In genomic region chr11:69706775-69707479, GRCm38 (mm10) we compare ENCODE assay signal across 9 mouse cellular contexts. TPM values are rescaled to one million over a fixed set of nuclear protein-coding genes. Genes with fewer than 3 reads are reported as not detected.
A peak's percentile ranks its signal among the peaks of the same experiment; 100 is the strongest.
DNase-seq lines count a peak whose midpoint lies in the region; ATAC-seq and TF ChIP-seq lines count a peak whose summit lies in the region.
"Had no signal": no experiment of that assay in that cellular context is flagged by ENCODE, and none has a peak within 500 bp of the region (broad histone marks: within the 10 kb centered on the region; RNA-seq: fewer than 3 reads in every experiment).

No protein-coding gene starts in this region.

- DNase-seq in brain, adult 2 months (ENCODE audit: low read depth, low spot score), result peak; percentile 98
- DNase-seq in heart, adult 8-10 months (ENCODE audit: low spot score), result peak; percentile 79
- DNase-seq in ovary, postnatal 36 days (ENCODE audit: low spot score), result peak; percentile 68

- TF ChIP-seq CTCF in intestine, postnatal 0 days (IDR thresholded peaks at IDR 0.05; ENCODE audit: low read depth), result 0 out of 2 replicates have a peak, but pooled peaks have one; percentile 13
- TF ChIP-seq CTCF in E14TG2a.4 (conservative IDR thresholded peaks at IDR 0.05; ENCODE audit: low read length), result no peak

- H3K36me3 ChIP-seq in intestine, postnatal 0 days (ENCODE audit: control insufficient read depth, insufficient read depth), result no peaks in the 10 kb centered on the region
- H3K36me3 ChIP-seq in intestine, embryonic 16.5 days (ENCODE audit: control insufficient read depth, insufficient read depth, low read length), result no peaks in the 10 kb centered on the region
- no peaks in the 10 kb centered on the region for H3K36me3 ChIP-seq in E14TG2a.4 (ENCODE audit: insufficient read depth, low read length)
- no peaks in the 10 kb centered on the region for H3K36me3 ChIP-seq in forebrain, embryonic 12.5 days (replicated peaks)
- H3K36me3 ChIP-seq: G1E had no signal

- no peak overlapping the region for H3K4me2 ChIP-seq in intestine, postnatal 0 days (replicated peaks; ENCODE audit: low read depth)
- H3K4me2 ChIP-seq in intestine, embryonic 16.5 days (ENCODE audit: low read depth, low read length), result no peak overlapping the region
- no peak overlapping the region for H3K4me2 ChIP-seq in forebrain, embryonic 12.5 days

- H3K27me3 ChIP-seq in intestine, postnatal 0 days (replicated peaks; ENCODE audit: control insufficient read depth, insufficient read depth, low read length), result no peaks in the 10 kb centered on the region
- no peaks in the 10 kb centered on the region for H3K27me3 ChIP-seq in intestine, embryonic 16.5 days (replicated peaks; ENCODE audit: control insufficient read depth, insufficient read depth, low read length)
- H3K27me3 ChIP-seq in E14TG2a.4 (ENCODE audit: insufficient read depth, low read length), result no peaks in the 10 kb centered on the region
- no peaks in the 10 kb centered on the region for H3K27me3 ChIP-seq in forebrain, embryonic 12.5 days

- H3K9me3 ChIP-seq in intestine, postnatal 0 days (ENCODE audit: control insufficient read depth), result no peaks in the 10 kb centered on the region
- H3K9me3 ChIP-seq in intestine, embryonic 16.5 days (ENCODE audit: control insufficient read depth, low read length), result no peaks in the 10 kb centered on the region
- H3K9me3 ChIP-seq in E14TG2a.4 (ENCODE audit: low read length), result no peaks in the 10 kb centered on the region
- H3K9me3 ChIP-seq in forebrain, embryonic 12.5 days, result no peaks in the 10 kb centered on the region
- H3K9me3 ChIP-seq: G1E had no signal

- 57% methylated on average over 6 of the region's 6 CpGs for WGBS in intestine, postnatal 0 days
- 48% methylated on average over 6 of the region's 6 CpGs for WGBS in intestine, embryonic 16.5 days
- WGBS in forebrain, embryonic 12.5 days, result 54% methylated on average over 6 of the region's 6 CpGs

- no peak overlapping the region for H3K9ac ChIP-seq in intestine, postnatal 0 days (ENCODE audit: low read depth, low read length)
- H3K9ac ChIP-seq in intestine, embryonic 16.5 days (ENCODE audit: low read depth, low read length), result no peak overlapping the region
- H3K9ac ChIP-seq in forebrain, embryonic 12.5 days, result no peak overlapping the region

- ATAC-seq in intestine, postnatal 0 days, result no peak
- no peak for ATAC-seq in intestine, embryonic 16.5 days
- ATAC-seq in granulocyte monocyte progenitor cell, adult 5-6 weeks (replicated peaks; ENCODE audit: poor library complexity, severe bottlenecking), result no peak
- no peak for ATAC-seq in forebrain, embryonic 12.5 days (ENCODE audit: low FRiP score)

- no peak overlapping the region for H3K27ac ChIP-seq in intestine, postnatal 0 days (ENCODE audit: low read depth, low read length)
- H3K27ac ChIP-seq in intestine, embryonic 16.5 days (ENCODE audit: low read length), result no peak overlapping the region
- H3K27ac ChIP-seq in forebrain, embryonic 12.5 days, result no peak overlapping the region

- H3K4me1 ChIP-seq in intestine, postnatal 0 days (replicated peaks; ENCODE audit: control insufficient read depth, insufficient read depth, low read length), result no peaks in the 10 kb centered on the region
- H3K4me1 ChIP-seq in intestine, embryonic 16.5 days (ENCODE audit: control insufficient read depth, insufficient read depth, low read length), result no peaks in the 10 kb centered on the region
- peaks cover 80% of the 10 kb centered on the region for H3K4me1 ChIP-seq in E14TG2a.4 (replicated peaks; ENCODE audit: low read depth, low read length)
- no peaks in the 10 kb centered on the region for H3K4me1 ChIP-seq in forebrain, embryonic 12.5 days

- H3K4me3 ChIP-seq in intestine, postnatal 0 days (ENCODE audit: low read depth, low read length), result no peak overlapping the region
- H3K4me3 ChIP-seq in intestine, embryonic 16.5 days (ENCODE audit: low read length), result no peak overlapping the region
- peak overlapping the region; percentile 67 for H3K4me3 ChIP-seq in E14TG2a.4 (replicated peaks; ENCODE audit: low read length)
- H3K4me3 ChIP-seq in forebrain, embryonic 12.5 days (replicated peaks), result no peak overlapping the region

RNA-seq across cellular contexts. Expression of gene Tnfsfm13, which starts 11.0 kb away (rescaled TPM):
- polyA plus RNA-seq in intestine, postnatal 0 days (2015; fragmentation: Nextera tagmentation; extraction: Ambion mirVana), result 4.1 and 4.8 TPM in 2 replicates
- 3.0 and 3.3 TPM in 2 replicates for polyA plus RNA-seq in intestine, embryonic 16.5 days (2015; fragmentation: Nextera tagmentation; extraction: Ambion mirVana)
- 1 to 10 TPM; 1.4 to 4.2 (median 3.1) TPM for total RNA-seq in heart, adult 8-10 months (2022)
- total RNA-seq in granulocyte monocyte progenitor cell, adult 5-6 weeks (2014; fragmentation: Nextera tagmentation), result 4.9 and 6.6 TPM in 2 replicates
- 3.6 and 6.1 TPM in 2 replicates for total RNA-seq in granulocyte monocyte progenitor cell, adult 5-6 weeks (2017)
- 0.51 and 0.84 TPM in 2 replicates for polyA plus RNA-seq in forebrain, embryonic 12.5 days (2016; fragmentation: Nextera tagmentation; extraction: Ambion mirVana)
- total RNA-seq: G1E had no signal
- polyA plus RNA-seq: G1E had no signal

RNA-seq across cellular contexts. Expression of gene Tnfsf12, which starts 11.3 kb away (rescaled TPM):
- polyA plus RNA-seq in intestine, postnatal 0 days (2015; fragmentation: Nextera tagmentation; extraction: Ambion mirVana), result 6.6 and 7.2 TPM in 2 replicates
- polyA plus RNA-seq in intestine, embryonic 16.5 days (2015; fragmentation: Nextera tagmentation; extraction: Ambion mirVana), result 6.0 and 6.3 TPM in 2 replicates
- total RNA-seq in heart, adult 8-10 months (2022), result 10 to 100 TPM; 14.9 to 19.6 (median 17.5) TPM
- 2.1 and 6.1 TPM in 2 replicates for total RNA-seq in granulocyte monocyte progenitor cell, adult 5-6 weeks (2014; fragmentation: Nextera tagmentation)
- 0.46 and 1.6 TPM in 2 replicates for total RNA-seq in granulocyte monocyte progenitor cell, adult 5-6 weeks (2017)
- 1.3 and 1.6 TPM in 2 replicates for polyA plus RNA-seq in forebrain, embryonic 12.5 days (2016; fragmentation: Nextera tagmentation; extraction: Ambion mirVana)
- total RNA-seq: G1E had no signal
- polyA plus RNA-seq: G1E had no signal

RNA-seq across cellular contexts. Expression of gene Tnfsf13, which starts 21.3 kb away (rescaled TPM):
- polyA plus RNA-seq in intestine, postnatal 0 days (2015; fragmentation: Nextera tagmentation; extraction: Ambion mirVana), result 1.6 and 1.8 TPM in 2 replicates
- 0.44 and 0.57 TPM in 2 replicates for polyA plus RNA-seq in intestine, embryonic 16.5 days (2015; fragmentation: Nextera tagmentation; extraction: Ambion mirVana)
- total RNA-seq in heart, adult 8-10 months (2022), result 1 to 10 TPM; 2.6 to 4.3 (median 2.9) TPM
- total RNA-seq in granulocyte monocyte progenitor cell, adult 5-6 weeks (2014; fragmentation: Nextera tagmentation), result 5.4 and 27.7 TPM in 2 replicates
- total RNA-seq in granulocyte monocyte progenitor cell, adult 5-6 weeks (2017), result 38.0 and 41.8 TPM in 2 replicates
- polyA plus RNA-seq in forebrain, embryonic 12.5 days (2016; fragmentation: Nextera tagmentation; extraction: Ambion mirVana), result 0.26 TPM in 1 of 2 replicates, not detected in the other
- total RNA-seq: G1E had no signal
- polyA plus RNA-seq: G1E had no signal

RNA-seq across cellular contexts. Expression of gene Senp3, which starts 25.0 kb away (rescaled TPM):
- 26.7 and 27.6 TPM in 2 replicates for polyA plus RNA-seq in intestine, postnatal 0 days (2015; fragmentation: Nextera tagmentation; extraction: Ambion mirVana)
- 51.8 and 60.3 TPM in 2 replicates for polyA plus RNA-seq in intestine, embryonic 16.5 days (2015; fragmentation: Nextera tagmentation; extraction: Ambion mirVana)
- total RNA-seq in heart, adult 8-10 months (2022), result 10 to 100 TPM; 27.2 to 40.0 (median 28.7) TPM
- 99.4 and 106 TPM in 2 replicates for total RNA-seq in granulocyte monocyte progenitor cell, adult 5-6 weeks (2014; fragmentation: Nextera tagmentation)
- 95.6 and 98.9 TPM in 2 replicates for total RNA-seq in granulocyte monocyte progenitor cell, adult 5-6 weeks (2017)
- polyA plus RNA-seq in forebrain, embryonic 12.5 days (2016; fragmentation: Nextera tagmentation; extraction: Ambion mirVana), result 106 and 119 TPM in 2 replicates

RNA-seq across cellular contexts. Expression of gene Eif4a1, which starts 34.7 kb away (rescaled TPM):
- 279 and 291 TPM in 2 replicates for polyA plus RNA-seq in intestine, postnatal 0 days (2015; fragmentation: Nextera tagmentation; extraction: Ambion mirVana)
- 524 and 563 TPM in 2 replicates for polyA plus RNA-seq in intestine, embryonic 16.5 days (2015; fragmentation: Nextera tagmentation; extraction: Ambion mirVana)
- 100 to 1,000 TPM; 162 to 194 (median 186) TPM for total RNA-seq in heart, adult 8-10 months (2022)
- 969 and 995 TPM in 2 replicates for total RNA-seq in granulocyte monocyte progenitor cell, adult 5-6 weeks (2014; fragmentation: Nextera tagmentation)
- total RNA-seq in granulocyte monocyte progenitor cell, adult 5-6 weeks (2017), result 1,214 and 1,335 TPM in 2 replicates
- polyA plus RNA-seq in forebrain, embryonic 12.5 days (2016; fragmentation: Nextera tagmentation; extraction: Ambion mirVana), result 694 and 751 TPM in 2 replicates
